Mouse (Mus musculus) myocyte (in vitro differentiated cells): Measurements from ENCODE around the gene Pradc1.

Source experiments
- CEBPB ChIP-seq: IDR thresholded peaks from 2 replicates; pipeline ENCODE4 v1.6.1; 2011; ENCODE audit warnings: mild to moderate bottlenecking, moderate library complexity; ENCODE audit not compliant: poor library complexity, insufficient read depth, severe bottlenecking
- MAX ChIP-seq: IDR thresholded peaks from one replicate; pipeline ENCODE4 v1.6.1; 2011; ENCODE audit warnings: low read depth, mild to moderate bottlenecking, control low read depth
- POLR2A ChIP-seq: IDR thresholded peaks from one replicate; pipeline ENCODE4 v1.6.1; 2011; ENCODE audit warnings: low read depth, mild to moderate bottlenecking, control low read depth, moderate library complexity; ENCODE audit not compliant: insufficient read length

GRCm38 (mm10) chr6:85433865-85434264 is 17.9 kb downstream of the Pradc1 start:
- no peak for TF ChIP-seq CEBPB
- TF ChIP-seq POLR2A: no peak
- TF ChIP-seq MAX: no peak
